Mouse (Mus musculus): ENCODE results near the gene AC124108.1. TPM values are rescaled to one million over a fixed set of nuclear protein-coding genes. Genes with fewer than 3 reads are reported as not detected.
"Not testable (repeated sequence)": the region's sequence is repeated elsewhere in the genome, so short reads cannot be mapped to it uniquely, and the experiment has no call there.

AC124108.1 gene
- total RNA-seq (2021) = under 1 TPM in 1 of 2 experiments, not detected in 1; 0.07 TPM
- long read RNA-seq, experiment 1 = 0 reads
- long read RNA-seq, experiment 2 = 0 reads

GRCm38 (mm10) chr1:132191093-132191785 lies at the start of gene AC124108.1, which contains the start of gene Lemd1:
AC124108.1 (plus strand) TSS chr1:132191457.
Lemd1 (plus strand) TSS chr1:132191431.
- DNase-seq = no peak

- DNase-seq = peak in 1 of 2 experiments; percentile 39
These were observed 49.5 kb upstream of the AC124108.1 start for GRCm38 (mm10) chr1:132141753-132142152.

GRCm38 (mm10) chr1:132143079-132143478 lies 48.2 kb upstream of the AC124108.1 start:
- peak; percentile 41 to 42 for DNase-seq

- DNase-seq = no peak
These were observed 47.5 kb upstream of the AC124108.1 start for GRCm38 (mm10) chr1:132143730-132144129.

- DNase-seq = no peak
These were observed 47.0 kb upstream of the AC124108.1 start for GRCm38 (mm10) chr1:132144223-132144622.

GRCm38 (mm10) chr1:132144837-132145236 lies 46.4 kb upstream of the AC124108.1 start:
- DNase-seq = no peak

- DNase-seq = peak; percentile 42 to 73
These were observed 45.1 kb upstream of the AC124108.1 start for GRCm38 (mm10) chr1:132145973-132146685.

- DNase-seq = no peak
These were observed 41.8 kb upstream of the AC124108.1 start for GRCm38 (mm10) chr1:132149410-132149809.

GRCm38 (mm10) chr1:132150171-132150570 lies 41.1 kb upstream of the AC124108.1 start:
- peak in 1 of 2 experiments; percentile 18 for DNase-seq

- DNase-seq = no peak
These were observed 40.2 kb upstream of the AC124108.1 start for GRCm38 (mm10) chr1:132150817-132151601.

GRCm38 (mm10) chr1:132151908-132152307 lies 39.3 kb upstream of the AC124108.1 start:
- peak in 1 of 2 experiments; percentile 17 for DNase-seq

GRCm38 (mm10) chr1:132153086-132153690 lies 38.1 kb upstream of the AC124108.1 start:
- DNase-seq = no peak

- no peak for DNase-seq
These were observed 37.6 kb upstream of the AC124108.1 start for GRCm38 (mm10) chr1:132153691-132154090.

- peak; percentile 85 to 89 for DNase-seq
These were observed 35.5 kb upstream of the AC124108.1 start for GRCm38 (mm10) chr1:132155737-132156136.

GRCm38 (mm10) chr1:132157016-132157781 lies 34.1 kb upstream of the AC124108.1 start:
- DNase-seq = peak; percentile 87 to 91

- no peak for DNase-seq
These were observed 33.4 kb upstream of the AC124108.1 start for GRCm38 (mm10) chr1:132157808-132158207.

GRCm38 (mm10) chr1:132158741-132159140 lies 32.5 kb upstream of the AC124108.1 start:
- DNase-seq = peak in 1 of 2 experiments; percentile 60

GRCm38 (mm10) chr1:132159681-132160080 lies 31.6 kb upstream of the AC124108.1 start:
- DNase-seq = no peak

GRCm38 (mm10) chr1:132161211-132161880 lies 29.9 kb upstream of the AC124108.1 start:
- DNase-seq = no peak

- not testable (repeated sequence) for DNase-seq
These were observed 28.6 kb upstream of the AC124108.1 start for GRCm38 (mm10) chr1:132162618-132163017.

Data from adrenal gland, postnatal 36 days (tissue).